Comparison of ENCODE assay signal across 20 mouse cellular contexts in the genomic region with DNA sequence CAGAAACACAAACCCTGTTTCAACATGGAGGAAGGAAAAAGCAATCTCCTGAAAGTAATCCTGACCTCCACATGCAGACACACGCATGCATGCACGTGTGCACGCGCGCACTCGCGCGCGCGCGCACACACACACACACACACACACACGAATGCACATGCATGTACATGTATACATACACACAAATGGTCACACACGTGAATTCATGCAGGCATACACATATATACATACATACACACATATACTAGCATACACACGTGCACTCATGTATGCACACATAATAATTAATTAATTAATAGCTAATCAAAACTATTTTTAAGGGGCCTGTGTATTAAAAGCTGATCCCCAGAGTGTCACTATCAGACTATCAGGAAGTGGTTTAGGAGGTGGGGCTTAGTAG.
"Had no signal": no experiment of that assay in that cellular context is flagged by ENCODE, and none has a peak within 500 bp of the region (broad histone marks: within the 10 kb centered on the region; RNA-seq: fewer than 3 reads in every experiment).

No protein-coding gene starts in this region.

- H3K9ac ChIP-seq: limb, embryonic 13.5 days; liver, embryonic 15.5 days; midbrain, embryonic 15.5 days; neural tube, embryonic 12.5 days; neural tube, embryonic 15.5 days had no signal

- H3K27me3 ChIP-seq: limb, embryonic 13.5 days; liver, embryonic 15.5 days; midbrain, embryonic 15.5 days; neural tube, embryonic 12.5 days; neural tube, embryonic 15.5 days had no signal

- H3K27ac ChIP-seq: limb, embryonic 10.5 days; limb, embryonic 13.5 days; liver, embryonic 15.5 days; midbrain, embryonic 10.5 days; midbrain, embryonic 15.5 days; neural tube, embryonic 12.5 days; neural tube, embryonic 15.5 days; stomach, postnatal 0 days had no signal

- H3K4me3 ChIP-seq: limb, embryonic 10.5 days; limb, embryonic 13.5 days; liver, embryonic 15.5 days; midbrain, embryonic 10.5 days; midbrain, embryonic 15.5 days; neural tube, embryonic 12.5 days; neural tube, embryonic 15.5 days had no signal

- H3K9me3 ChIP-seq: limb, embryonic 10.5 days; limb, embryonic 13.5 days; liver, embryonic 15.5 days; midbrain, embryonic 10.5 days; midbrain, embryonic 15.5 days; neural tube, embryonic 12.5 days; neural tube, embryonic 15.5 days had no signal

- DNase-seq: kidney, adult 18-20 months; kidney, adult 9 months; kidney, postnatal 14 days; kidney, postnatal 4 days; lung, adult 2 months; lung, postnatal 14 days; lung, postnatal 4 days; right cerebral cortex, adult 18-20 months; right cerebral cortex, postnatal 14 days; right cerebral cortex, postnatal 4 days; thymus, postnatal 36 days had no signal

- ATAC-seq: intestine, embryonic 16.5 days; midbrain, embryonic 15.5 days had no signal

- H3K4me2 ChIP-seq: limb, embryonic 13.5 days; liver, embryonic 15.5 days; midbrain, embryonic 15.5 days; neural tube, embryonic 12.5 days; neural tube, embryonic 15.5 days had no signal

- H3K4me1 ChIP-seq: neural tube, embryonic 12.5 days had no signal

- H3K36me3 ChIP-seq: limb, embryonic 10.5 days; limb, embryonic 13.5 days; liver, embryonic 15.5 days; midbrain, embryonic 10.5 days; midbrain, embryonic 15.5 days; neural tube, embryonic 12.5 days; neural tube, embryonic 15.5 days had no signal
